Mouse (Mus musculus) spleen, adult 2 months (tissue): ENCODE measurements around the gene Gm49661. TPM values are rescaled to one million over a fixed set of nuclear protein-coding genes. Genes with fewer than 3 reads are reported as not detected.

Source experiments
- DNase-seq, 2 experiments: peaks; one replicate each; pipeline versions ENCODE4 v3.0.0 to v3.0.0-alpha.2; 2012 to 2021; ENCODE audit warnings: low spot score in 2 of 2, low read depth in 1 of 2
- H3K27ac ChIP-seq: fragments of 200-500 bp; 2 replicates; pipeline ENCODE4 v1.5.1; 2012; ENCODE audit warnings: low read length, inconsistent platforms; ENCODE audit not compliant: insufficient read depth
- H3K27me3 ChIP-seq: fragments of 200-500 bp; 2 replicates; pipeline ENCODE4 v1.6.1; 2012; ENCODE audit warnings: mild to moderate bottlenecking, moderate library complexity, low read length, inconsistent platforms; ENCODE audit not compliant: control insufficient read depth, insufficient read depth
- H3K36me3 ChIP-seq: fragments of 200-500 bp; 2 replicates; pipeline ENCODE4 v1.6.1; 2012; ENCODE audit warnings: mild to moderate bottlenecking, low read length, inconsistent platforms; ENCODE audit not compliant: control insufficient read depth, insufficient read depth
- H3K4me1 ChIP-seq: fragments of 200-500 bp; 2 replicates; pipeline ENCODE4 v1.6.1; 2011; ENCODE audit warnings: inconsistent platforms; ENCODE audit not compliant: control insufficient read depth, insufficient read depth, insufficient read length
- H3K4me3 ChIP-seq: fragments of 200-500 bp; 2 replicates; pipeline ENCODE4 v1.5.1; 2011; ENCODE audit warnings: mild to moderate bottlenecking, inconsistent platforms; ENCODE audit not compliant: insufficient read depth, insufficient read length; ENCODE audit errors: extremely low read depth
- CTCF ChIP-seq: fragments of 200-500 bp; IDR thresholded peaks from 2 replicates; pipeline ENCODE4 v1.5.1; 2011; ENCODE audit warnings: mild to moderate bottlenecking, inconsistent platforms; ENCODE audit not compliant: insufficient read depth, insufficient read length, insufficient replicate concordance; ENCODE audit errors: extremely low read depth
- POLR2A ChIP-seq: fragments of 200-500 bp; IDR thresholded peaks from 2 replicates; pipeline ENCODE4 v1.6.1; 2011; ENCODE audit warnings: low read depth, low read length, inconsistent platforms
- WGBS: fragments of 180-500 bp; shearing (Covaris S2); methylation state at CpG from one replicate; pipeline ENCODE4 v1.1.7; 2018; 5-methylcytosine and 5-hydroxymethylcytosine counted together
- polyA plus RNA-seq: library from polyadenylated mRNA; depleted of rRNA; stranded (reverse); fragments of >200 nt; gene quantifications from 2 replicates; pipeline ENCODE4 v1.2.3, GENCODE M21; 2012

The Gm49661 gene
- polyA plus RNA-seq, 1 experiment: not detected

- no peaks in the 10 kb centered on the region for H3K27me3 ChIP-seq
- WGBS: 62% methylated on average over 8 of the region's 8 CpGs
- H3K27ac ChIP-seq: peak overlapping the region; percentile 6; the same call in 1 of the 2 replicates
- TF ChIP-seq POLR2A (no peak), CTCF (no peak)
- no peak for DNase-seq
- H3K4me1 ChIP-seq: peaks cover 6% of the 10 kb centered on the region; the same call in 1 of the 2 replicates
- H3K4me3 ChIP-seq: no peak overlapping the region
- H3K36me3 ChIP-seq: no peaks in the 10 kb centered on the region
These were observed 5.4 kb upstream of the Gm49661 start for GRCm38 (mm10) chr8:84974543-84975142.

- DNase-seq: peak in 1 of 2 experiments; percentile 51
- WGBS: 71% methylated on average over 4 of the region's 4 CpGs
- TF ChIP-seq CTCF (peak; percentile 90; the same call in 1 of the 2 replicates), POLR2A (no peak)
- Histone ChIP-seq H3K4me1 (peaks cover 5% of the 10 kb centered on the region; the same call in 1 of the 2 replicates), H3K27ac (no peak overlapping the region), H3K36me3 (no peaks in the 10 kb centered on the region), H3K27me3 (no peaks in the 10 kb centered on the region), H3K4me3 (no peak overlapping the region)
These were observed 4.7 kb upstream of the Gm49661 start for GRCm38 (mm10) chr8:84973803-84974542.

- H3K4me3 ChIP-seq: no peak overlapping the region
- TF ChIP-seq CTCF (no peak), POLR2A (no peak)
- no peak overlapping the region for H3K27ac ChIP-seq
- 98% methylated on average over 1 of the region's 1 CpGs for WGBS
- H3K4me1 ChIP-seq: peaks cover 10% of the 10 kb centered on the region; the same call in 1 of the 2 replicates
- no peaks in the 10 kb centered on the region for H3K36me3 ChIP-seq
- no peaks in the 10 kb centered on the region for H3K27me3 ChIP-seq
- no peak for DNase-seq
These were observed 3.8 kb upstream of the Gm49661 start for GRCm38 (mm10) chr8:84973079-84973478.

GRCm38 (mm10) chr8:84970913-84971312, 1.7 kb upstream of the Gm49661 start:
- 79% methylated on average over 5 of the region's 5 CpGs for WGBS

GRCm38 (mm10) chr8:84970135-84970790, 1.0 kb upstream of the Gm49661 start:
- H3K27me3 ChIP-seq: no peaks in the 10 kb centered on the region
- no peaks in the 10 kb centered on the region for H3K36me3 ChIP-seq
- H3K4me3 ChIP-seq: peak overlapping the region; percentile 79
- TF ChIP-seq CTCF: no peak
- no peak for TF ChIP-seq POLR2A
- DNase-seq: no peak
- WGBS: 17% methylated on average over 21 of the region's 21 CpGs
- H3K4me1 ChIP-seq: peaks cover 19% of the 10 kb centered on the region; the same call in 1 of the 2 replicates
- H3K27ac ChIP-seq: peak overlapping the region; percentile 14; the same call in 1 of the 2 replicates

More at GRCm38 (mm10) chr8:84970913-84971312, 1.7 kb upstream of the Gm49661 start:
- no peak for DNase-seq
- Histone ChIP-seq H3K4me3 (no peak overlapping the region), H3K36me3 (no peaks in the 10 kb centered on the region), H3K27ac (no peak overlapping the region; the same call in 1 of the 2 replicates), H3K27me3 (no peaks in the 10 kb centered on the region), H3K4me1 (peaks cover 17% of the 10 kb centered on the region; the same call in 1 of the 2 replicates)
- TF ChIP-seq POLR2A (no peak), CTCF (no peak)

- Histone ChIP-seq H3K4me1 (peaks cover 23% of the 10 kb centered on the region; the same call in 1 of the 2 replicates), H3K27ac (peak overlapping the region; percentile 75; the same call in 1 of the 2 replicates), H3K36me3 (no peaks in the 10 kb centered on the region), H3K27me3 (no peaks in the 10 kb centered on the region), H3K4me3 (no peak overlapping the region)
- DNase-seq: no peak
- 15% methylated on average over 2 of the region's 2 CpGs for WGBS
- TF ChIP-seq POLR2A (no peak), CTCF (no peak)
These were observed 583 bp downstream of the Gm49661 start for GRCm38 (mm10) chr8:84968650-84969049.
